Mouse (Mus musculus): ENCODE results near the gene Gm28038. TPM values are rescaled to one million over a fixed set of nuclear protein-coding genes. Genes with fewer than 3 reads are reported as not detected.
A peak's percentile ranks its signal among the peaks of the same experiment; 100 is the strongest.

Gene Gm28038
- polyA plus RNA-seq, 1 experiment from 2014 or later, result not detected

- H3K9ac ChIP-seq (ENCODE audit: low read length), result no peak overlapping the region
- DNase-seq (ENCODE audit: low spot score) (no peak), ATAC-seq (ENCODE audit: low FRiP score, low TSS enrichment) (no peak)
- H3K4me3 ChIP-seq (ENCODE audit: low read depth, low read length), result no peak overlapping the region
- H3K4me2 ChIP-seq (replicated peaks; ENCODE audit: low read depth), result no peak overlapping the region
- H3K27ac ChIP-seq (replicated peaks), result no peak overlapping the region
- H3K27me3 ChIP-seq (ENCODE audit: control insufficient read depth, insufficient read depth, low read length), result no peaks in the 10 kb centered on the region
- no peaks in the 10 kb centered on the region for H3K9me3 ChIP-seq (ENCODE audit: control insufficient read depth, low read length)
- TF ChIP-seq EP300 (optimal IDR thresholded peaks at IDR 0.05), result no peak
- TF ChIP-seq CTCF (IDR thresholded peaks at IDR 0.05; ENCODE audit: low read depth), result no peak
- 91% methylated on average over 5 of the region's 5 CpGs for WGBS
- peaks cover 4% of the 10 kb centered on the region for H3K4me1 ChIP-seq (replicated peaks; ENCODE audit: control insufficient read depth, insufficient read depth)
- 0 out of 2 replicates have a peak, but pooled peaks cover 6% of the 10 kb centered on the region for H3K36me3 ChIP-seq (ENCODE audit: control insufficient read depth, insufficient read depth, low read length)
These were observed 33.8 kb upstream of the Gm28038 start for GRCm38 (mm10) chr2:30247036-30247435.

- ATAC-seq (ENCODE audit: low FRiP score, low TSS enrichment) (no peak), DNase-seq (ENCODE audit: low spot score) (no peak)
- H3K4me3 ChIP-seq (ENCODE audit: low read depth, low read length), result no peak overlapping the region
- 0 out of 2 replicates have a peak, but pooled peaks cover 6% of the 10 kb centered on the region for H3K36me3 ChIP-seq (ENCODE audit: control insufficient read depth, insufficient read depth, low read length)
- H3K9me3 ChIP-seq (ENCODE audit: control insufficient read depth, low read length), result no peaks in the 10 kb centered on the region
- TF ChIP-seq CTCF (IDR thresholded peaks at IDR 0.05; ENCODE audit: low read depth) (no peak), EP300 (optimal IDR thresholded peaks at IDR 0.05) (no peak)
- H3K4me2 ChIP-seq (replicated peaks; ENCODE audit: low read depth), result no peak overlapping the region
- H3K27me3 ChIP-seq (ENCODE audit: control insufficient read depth, insufficient read depth, low read length), result no peaks in the 10 kb centered on the region
- peaks cover 5% of the 10 kb centered on the region for H3K4me1 ChIP-seq (replicated peaks; ENCODE audit: control insufficient read depth, insufficient read depth)
- no peak overlapping the region for H3K9ac ChIP-seq (ENCODE audit: low read length)
- no peak overlapping the region for H3K27ac ChIP-seq (replicated peaks)
- 58% methylated on average over 4 of the region's 4 CpGs for WGBS
These were observed 33.2 kb upstream of the Gm28038 start for GRCm38 (mm10) chr2:30247681-30248080.

- H3K4me2 ChIP-seq (replicated peaks; ENCODE audit: low read depth), result no peak overlapping the region
- H3K9me3 ChIP-seq (ENCODE audit: control insufficient read depth, low read length), result no peaks in the 10 kb centered on the region
- no peak overlapping the region for H3K27ac ChIP-seq (replicated peaks)
- peaks cover 3% of the 10 kb centered on the region; the same call in 1 of the 2 replicates for H3K4me1 ChIP-seq (replicated peaks; ENCODE audit: control insufficient read depth, insufficient read depth)
- H3K4me3 ChIP-seq (ENCODE audit: low read depth, low read length), result no peak overlapping the region
- H3K36me3 ChIP-seq (ENCODE audit: control insufficient read depth, insufficient read depth, low read length), result 0 out of 2 replicates have a peak, but pooled peaks cover 4% of the 10 kb centered on the region
- H3K9ac ChIP-seq (ENCODE audit: low read length), result peak overlapping the region; percentile 35
- TF ChIP-seq CTCF (IDR thresholded peaks at IDR 0.05; ENCODE audit: low read depth) (no peak), EP300 (optimal IDR thresholded peaks at IDR 0.05) (no peak)
- ATAC-seq (ENCODE audit: low FRiP score, low TSS enrichment) (no peak), DNase-seq (ENCODE audit: low spot score) (no peak)
- 95% methylated on average over 3 of the region's 3 CpGs for WGBS
- no peaks in the 10 kb centered on the region for H3K27me3 ChIP-seq (ENCODE audit: control insufficient read depth, insufficient read depth, low read length)
These were observed 31.7 kb upstream of the Gm28038 start for GRCm38 (mm10) chr2:30249182-30249581.

GRCm38 (mm10) chr2:30250166-30251128 lies 30.4 kb upstream of the Gm28038 start:
- Histone ChIP-seq H3K4me2 (replicated peaks; ENCODE audit: low read depth) (no peak overlapping the region), H3K4me1 (replicated peaks; ENCODE audit: control insufficient read depth, insufficient read depth) (peaks cover 3% of the 10 kb centered on the region; the same call in 1 of the 2 replicates), H3K4me3 (ENCODE audit: low read depth, low read length) (no peak overlapping the region), H3K36me3 (ENCODE audit: control insufficient read depth, insufficient read depth, low read length) (0 out of 2 replicates have a peak, but pooled peaks cover 7% of the 10 kb centered on the region), H3K27ac (replicated peaks) (peak overlapping the region; percentile 89), H3K9me3 (ENCODE audit: control insufficient read depth, low read length) (no peaks in the 10 kb centered on the region), H3K27me3 (ENCODE audit: control insufficient read depth, insufficient read depth, low read length) (no peaks in the 10 kb centered on the region), H3K9ac (ENCODE audit: low read length) (no peak overlapping the region)
- TF ChIP-seq EP300 (optimal IDR thresholded peaks at IDR 0.05) (no peak), CTCF (IDR thresholded peaks at IDR 0.05; ENCODE audit: low read depth) (no peak)
- ATAC-seq (ENCODE audit: low FRiP score, low TSS enrichment) (no peak), DNase-seq (ENCODE audit: low spot score) (no peak)
- WGBS, result 73% methylated on average over 10 of the region's 10 CpGs

- Histone ChIP-seq H3K4me2 (replicated peaks; ENCODE audit: low read depth) (0 out of 2 replicates have a peak overlapping the region, but pooled peaks have one; percentile 11), H3K4me3 (ENCODE audit: low read depth, low read length) (no peak overlapping the region), H3K9ac (ENCODE audit: low read length) (0 out of 2 replicates have a peak overlapping the region, but pooled peaks have one; percentile 35), H3K27ac (replicated peaks) (peak overlapping the region; percentile 89), H3K4me1 (replicated peaks; ENCODE audit: control insufficient read depth, insufficient read depth) (peaks cover 3% of the 10 kb centered on the region; the same call in 1 of the 2 replicates), H3K36me3 (ENCODE audit: control insufficient read depth, insufficient read depth, low read length) (peaks cover 19% of the 10 kb centered on the region), H3K9me3 (ENCODE audit: control insufficient read depth, low read length) (no peaks in the 10 kb centered on the region), H3K27me3 (ENCODE audit: control insufficient read depth, insufficient read depth, low read length) (no peaks in the 10 kb centered on the region)
- DNase-seq (ENCODE audit: low spot score) (peak; percentile 95), ATAC-seq (ENCODE audit: low FRiP score, low TSS enrichment) (peak; percentile 97)
- TF ChIP-seq CTCF (IDR thresholded peaks at IDR 0.05; ENCODE audit: low read depth) (no peak), EP300 (optimal IDR thresholded peaks at IDR 0.05) (no peak)
- WGBS, result 57% methylated on average over 5 of the region's 5 CpGs
These were observed 29.3 kb upstream of the Gm28038 start for GRCm38 (mm10) chr2:30251417-30252104.
